25 mouse cellular contexts compared by ENCODE assay signal in the genomic region with DNA sequence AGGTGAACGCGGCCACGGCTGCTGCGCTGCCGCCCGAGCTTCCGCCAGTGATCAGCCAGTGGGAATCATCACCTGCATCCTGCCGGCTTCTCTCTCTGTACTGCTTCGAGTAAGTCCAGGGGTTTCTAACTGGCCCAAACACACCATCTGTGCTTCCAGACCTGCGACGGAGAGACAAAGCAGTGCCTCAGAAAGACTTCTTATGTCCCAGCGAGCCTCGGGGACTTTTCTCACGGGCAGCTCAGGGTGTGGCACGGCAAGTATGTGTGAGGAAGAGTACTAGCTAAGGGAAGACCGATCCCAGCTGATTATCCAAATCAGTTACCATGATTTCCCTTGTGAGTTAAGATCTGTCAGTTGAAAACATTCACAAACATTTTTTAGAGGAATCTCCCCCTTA.
"Had no signal": no experiment of that assay in that cellular context is flagged by ENCODE, and none has a peak within 500 bp of the region (broad histone marks: within the 10 kb centered on the region; RNA-seq: fewer than 3 reads in every experiment).

No protein-coding gene starts in this region.

- H3K4me3 ChIP-seq: layer of hippocampus, adult 2 months; limb, embryonic 12.5 days; limb, embryonic 15.5 days; megakaryocyte, embryonic 14.5 days; midbrain, embryonic 10.5 days; midbrain, embryonic 13.5 days; myocyte; neural tube, embryonic 13.5 days had no signal

- H3K9ac ChIP-seq: limb, embryonic 12.5 days; limb, embryonic 15.5 days; liver, embryonic 14.5 days; liver, postnatal 0 days; lung, embryonic 14.5 days; midbrain, embryonic 13.5 days; neural tube, embryonic 13.5 days had no signal

- DNase-seq: kidney, adult 9 months; kidney, postnatal 14 days; kidney, postnatal 4 days; layer of hippocampus, adult 9-11 months; left cerebral cortex, postnatal 4 days; liver, postnatal 0 days; lung, embryonic 14.5 days; lung, postnatal 36 days; retina, postnatal 1 day; right cerebral cortex, postnatal 25 days; thymus, adult 18-20 months; thymus, postnatal 14 days; thymus, postnatal 4 days had no signal

- ATAC-seq: liver, postnatal 0 days; lung, postnatal 0 days; midbrain, embryonic 13.5 days; midbrain, embryonic 16.5 days had no signal

- H3K4me2 ChIP-seq: limb, embryonic 12.5 days; limb, embryonic 15.5 days; liver, embryonic 11.5 days; lung, embryonic 14.5 days; midbrain, embryonic 13.5 days; neural tube, embryonic 13.5 days had no signal

- H3K27me3 ChIP-seq: limb, embryonic 12.5 days; limb, embryonic 15.5 days; megakaryocyte, embryonic 14.5 days; midbrain, embryonic 13.5 days; neural tube, embryonic 13.5 days had no signal

- H3K9me3 ChIP-seq: limb, embryonic 12.5 days; limb, embryonic 15.5 days; megakaryocyte, embryonic 14.5 days; midbrain, embryonic 10.5 days; midbrain, embryonic 13.5 days; neural tube, embryonic 13.5 days had no signal

- H3K27ac ChIP-seq: layer of hippocampus, adult 2 months; limb, embryonic 12.5 days; limb, embryonic 15.5 days; liver, embryonic 14.5 days; midbrain, embryonic 10.5 days; neural tube, embryonic 13.5 days had no signal

- H3K4me1 ChIP-seq: limb, embryonic 12.5 days; limb, embryonic 15.5 days; midbrain, embryonic 10.5 days; neural tube, embryonic 13.5 days had no signal
